Mouse (Mus musculus) cerebellum, postnatal 10 days (tissue): Measurements from ENCODE around the gene Gucy2e.

Source experiments
- DNase-seq, 2 experiments: peaks; one replicate each; pipeline ENCODE4 v3.0.0; 2021; ENCODE audit warnings: mixed read lengths in 2 of 2

Gucy2e gene

GRCm38 (mm10) chr11:69169313-69169712 lies 67.5 kb downstream of the Gucy2e start:
- DNase-seq = peak; percentile 45 to 50
